Mouse (Mus musculus) embryo, embryonic 10.5 days (tissue): ENCODE measurements around the gene Gm15448.
"Not testable (repeated sequence)": the region's sequence is repeated elsewhere in the genome, so short reads cannot be mapped to it uniquely, and the experiment has no call there.

Source experiments
- DNase-seq: peaks from one replicate; pipeline ENCODE4 v3.0.0-alpha.2; 2015; ENCODE audit warnings: low spot score

The Gm15448 gene

GRCm38 (mm10) chr7:3825599-3825998, at the start of gene Gm15448:
Gm15448 (minus strand) TSS chr7:3825687.
- not testable (repeated sequence) for DNase-seq

DNA sequence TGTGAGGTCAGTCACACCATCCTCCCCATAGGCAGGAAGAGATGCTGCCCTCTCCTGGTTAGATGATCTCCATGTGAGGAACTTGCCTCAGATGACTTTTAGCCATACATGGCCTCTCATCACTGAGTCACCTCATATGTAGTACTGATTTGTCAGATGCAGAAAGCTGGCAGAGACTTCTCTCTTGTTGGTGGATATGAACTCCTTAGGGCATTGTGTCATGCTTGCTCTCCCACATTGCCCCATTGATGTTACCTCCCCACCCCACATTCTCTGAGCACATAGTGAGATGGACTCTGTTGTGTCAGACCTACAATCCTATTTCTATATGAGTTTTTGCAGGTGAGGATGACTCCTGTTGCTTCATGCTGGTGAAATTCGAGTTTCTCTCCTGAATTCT, 49.5 kb upstream of the Gm15448 start:
- DNase-seq: not testable (repeated sequence)

- not testable (repeated sequence) for DNase-seq
These were observed 19.5 kb upstream of the Gm15448 start, which contains the start of gene Pira2 for GRCm38 (mm10) chr7:3844951-3845350. Pira2 (minus strand) TSS chr7:3845051.

DNA sequence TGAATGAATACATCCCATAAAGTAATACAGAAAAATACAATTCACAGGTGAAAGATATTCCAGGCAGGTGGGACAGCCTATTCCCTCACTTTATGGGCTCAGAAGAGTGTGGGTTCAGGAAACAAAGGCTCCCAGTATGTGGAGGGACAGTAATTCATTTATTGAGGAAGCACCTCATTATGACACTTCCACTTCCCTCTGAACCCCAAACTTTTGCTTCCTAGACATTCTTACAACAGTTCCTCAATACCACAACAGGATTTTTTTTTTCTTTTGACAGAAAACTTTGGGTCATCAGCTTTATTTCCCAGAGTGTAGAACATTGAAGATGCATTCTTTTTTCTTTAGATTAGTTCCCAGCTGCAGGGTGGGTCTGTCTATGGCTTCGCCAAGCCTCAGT, 12.4 kb upstream of the Gm15448 start:
- not testable (repeated sequence) for DNase-seq

GRCm38 (mm10) chr7:3830633-3831032, 5.1 kb upstream of the Gm15448 start:
- not testable (repeated sequence) for DNase-seq

DNA sequence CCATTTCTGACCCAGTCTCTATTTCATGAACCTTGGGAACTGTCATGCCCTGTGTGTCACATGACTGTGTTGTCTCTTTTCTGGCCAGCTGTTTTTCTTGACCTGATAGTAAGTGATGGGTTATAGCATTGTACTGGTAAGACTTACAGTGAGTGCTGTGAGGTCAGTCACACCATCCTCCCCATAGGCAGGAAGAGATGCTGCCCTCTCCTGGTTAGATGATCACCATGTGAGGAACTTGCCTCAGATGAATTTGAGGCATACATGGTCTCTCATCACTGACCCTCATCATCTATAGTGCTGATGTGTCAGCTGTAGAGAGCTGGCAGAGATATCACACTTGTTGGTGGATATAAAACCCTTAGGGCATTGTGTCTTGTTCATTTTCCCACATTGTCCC, 13.6 kb downstream of the Gm15448 start:
- not testable (repeated sequence) for DNase-seq

DNA sequence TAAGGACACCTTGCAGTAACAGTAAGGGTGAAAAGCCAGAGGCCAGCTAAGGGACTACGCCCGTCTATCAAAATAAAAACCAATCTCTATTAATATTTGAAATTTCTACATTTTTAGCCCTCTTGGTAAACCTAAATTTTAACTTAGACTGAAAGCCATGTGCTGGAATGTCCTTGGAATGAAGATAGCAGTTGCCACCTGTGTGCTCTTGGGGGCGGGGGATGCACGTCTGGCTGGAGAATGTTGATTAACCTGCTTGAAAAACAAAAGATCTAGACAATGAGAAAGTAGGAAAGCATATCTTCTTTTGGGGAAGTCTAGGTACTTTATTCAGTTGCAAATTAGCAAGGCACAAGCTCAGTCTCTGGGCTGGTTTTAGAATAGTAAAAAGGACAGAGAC, 22.6 kb downstream of the Gm15448 start:
- DNase-seq: not testable (repeated sequence)

DNA sequence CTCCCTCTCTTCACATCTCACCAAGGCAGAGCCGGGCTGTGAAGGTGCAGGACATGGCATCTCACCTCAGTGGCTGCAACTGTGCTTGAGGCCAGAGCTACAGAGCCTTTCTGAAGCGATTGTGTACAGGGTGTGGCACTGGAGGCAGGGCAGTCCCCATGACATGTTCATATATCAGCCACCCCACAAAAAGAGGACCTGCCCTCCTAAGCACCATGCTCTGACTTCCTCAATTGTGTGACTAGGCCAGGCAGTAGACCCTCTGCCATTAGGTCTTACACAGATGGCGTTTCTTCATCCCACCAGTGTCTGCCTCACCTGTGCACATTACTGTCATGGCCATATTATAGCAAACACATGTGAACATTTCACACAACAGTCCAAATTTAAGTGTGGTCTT, 25.5 kb downstream of the Gm15448 start:
- not testable (repeated sequence) for DNase-seq

GRCm38 (mm10) chr7:3796286-3796685, 29.2 kb downstream of the Gm15448 start:
- not testable (repeated sequence) for DNase-seq
